8 mouse cellular contexts compared by ENCODE assay signal in the genomic region with DNA sequence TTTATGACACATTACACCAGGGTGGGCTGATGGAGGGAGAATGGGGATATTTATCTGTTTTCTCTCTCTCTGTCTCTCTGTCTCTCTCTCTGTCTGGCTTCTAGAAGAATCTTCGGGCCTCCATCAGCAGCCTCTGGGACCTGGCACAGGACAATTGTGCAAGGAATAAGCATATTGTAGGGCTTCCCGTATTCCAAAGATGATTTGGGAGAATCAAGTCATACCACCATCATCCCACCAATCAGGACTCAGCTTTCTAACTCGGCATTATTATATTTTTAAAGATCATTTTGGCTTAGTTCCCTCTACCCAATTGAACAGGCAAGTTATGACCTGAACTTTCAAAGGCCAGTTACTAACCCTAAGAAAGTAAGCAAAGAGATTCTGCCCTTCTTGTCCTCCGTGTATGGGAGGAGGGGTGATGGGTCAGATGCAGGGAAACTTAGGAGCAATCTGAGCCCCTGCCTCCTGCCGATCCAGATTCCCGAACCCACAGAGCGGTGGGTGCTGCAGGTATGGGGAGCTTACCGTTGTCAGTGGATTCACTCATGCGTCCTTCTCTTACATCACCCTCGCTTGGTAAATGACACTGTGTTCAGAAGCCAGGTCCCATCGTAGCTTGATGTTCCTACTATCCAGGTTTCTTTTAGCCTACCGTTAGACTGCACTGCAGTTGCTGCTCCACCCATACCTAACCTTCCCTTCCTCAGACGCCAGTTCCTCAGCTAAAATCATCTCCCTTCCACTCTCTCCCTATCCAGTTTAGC. TPM values are rescaled to one million over a fixed set of nuclear protein-coding genes. Genes with fewer than 3 reads are reported as not detected.
DNase-seq lines count a peak whose midpoint lies in the region; ATAC-seq and TF ChIP-seq lines count a peak whose summit lies in the region.

No protein-coding gene starts in this region.

- WGBS in heart, embryonic 13.5 days = 52% methylated on average over 13 of the region's 13 CpGs
- 51% methylated on average over 13 of the region's 13 CpGs for WGBS in liver, embryonic 12.5 days (ENCODE audit: insufficient replicate concordance)

- H3K36me3 ChIP-seq in heart, embryonic 13.5 days = no peaks in the 10 kb centered on the region
- peaks cover 15% of the 10 kb centered on the region for H3K36me3 ChIP-seq in E14TG2a.4 (ENCODE audit: insufficient read depth, low read length)
- H3K36me3 ChIP-seq in liver, embryonic 12.5 days = no peaks in the 10 kb centered on the region; the same call in 1 of the 2 replicates

- no peak for TF ChIP-seq POLR2A in embryonic fibroblast, embryonic 13.5 days (IDR thresholded peaks at IDR 0.05; ENCODE audit: low read depth, low read length)

- peaks cover 32% of the 10 kb centered on the region for H3K4me1 ChIP-seq in heart, embryonic 13.5 days
- H3K4me1 ChIP-seq in E14TG2a.4 (replicated peaks; ENCODE audit: low read depth, low read length) = peaks cover 42% of the 10 kb centered on the region
- peaks cover 7% of the 10 kb centered on the region; the same call in 1 of the 2 replicates for H3K4me1 ChIP-seq in embryonic fibroblast, embryonic 13.5 days (ENCODE audit: control insufficient read depth, insufficient read depth, low read length)
- H3K4me1 ChIP-seq in liver, embryonic 12.5 days = peaks cover 37% of the 10 kb centered on the region

- peaks cover 16% of the 10 kb centered on the region for H3K27me3 ChIP-seq in heart, embryonic 13.5 days (replicated peaks)
- H3K27me3 ChIP-seq in E14TG2a.4 (ENCODE audit: insufficient read depth, low read length) = peaks cover 8% of the 10 kb centered on the region; the same call in 1 of the 2 replicates
- H3K27me3 ChIP-seq in liver, embryonic 12.5 days (replicated peaks) = peaks cover 18% of the 10 kb centered on the region; the same call in 1 of the 2 replicates

- no peak for DNase-seq in heart, postnatal 10 days
- no peak for DNase-seq in embryo, embryonic 11 days

- peak overlapping the region; percentile 100 for H3K4me3 ChIP-seq in heart, embryonic 13.5 days
- peak overlapping the region; percentile 99 for H3K4me3 ChIP-seq in E14TG2a.4 (replicated peaks; ENCODE audit: low read length)
- H3K4me3 ChIP-seq in embryonic fibroblast, embryonic 13.5 days (ENCODE audit: insufficient read depth, low read length) = peak overlapping the region; percentile 38
- H3K4me3 ChIP-seq in liver, embryonic 12.5 days = peak overlapping the region; percentile 98

- H3K27ac ChIP-seq in heart, embryonic 13.5 days (replicated peaks) = no peak overlapping the region
- H3K27ac ChIP-seq in embryonic fibroblast, embryonic 13.5 days (ENCODE audit: insufficient read depth, low read length) = no peak overlapping the region
- no peak overlapping the region for H3K27ac ChIP-seq in liver, embryonic 12.5 days

- no peaks in the 10 kb centered on the region for H3K9me3 ChIP-seq in heart, embryonic 13.5 days
- H3K9me3 ChIP-seq in E14TG2a.4 (ENCODE audit: low read length) = no peaks in the 10 kb centered on the region
- no peaks in the 10 kb centered on the region for H3K9me3 ChIP-seq in liver, embryonic 12.5 days (replicated peaks)

- peak overlapping the region; percentile 70 for H3K9ac ChIP-seq in heart, embryonic 13.5 days
- 0 out of 2 replicates have a peak overlapping the region, but pooled peaks have one; percentile 98 for H3K9ac ChIP-seq in liver, embryonic 12.5 days

- ATAC-seq in heart, embryonic 13.5 days (ENCODE audit: extremely low read depth, insufficient number of reproducible peaks, low FRiP score, low TSS enrichment) = no peak
- 0 out of 2 replicates have a peak, but pooled peaks have one; percentile 0 for ATAC-seq in liver, embryonic 12.5 days
- no peak for ATAC-seq in erythroid progenitor cell, adult 5-6 weeks (replicated peaks; ENCODE audit: low FRiP score, poor library complexity, severe bottlenecking)
- ATAC-seq in granulocyte monocyte progenitor cell, adult 5-6 weeks (replicated peaks; ENCODE audit: poor library complexity, severe bottlenecking) = no peak

- intact Hi-C loops in heart, postnatal 10 days (cut with DNase I) = no loop called here

- no peak for TF ChIP-seq CTCF in E14TG2a.4 (conservative IDR thresholded peaks at IDR 0.05; ENCODE audit: low read length)
- TF ChIP-seq CTCF in embryonic fibroblast, embryonic 13.5 days (IDR thresholded peaks at IDR 0.05; ENCODE audit: borderline replicate concordance, insufficient read depth, low read length) = no peak

- peak overlapping the region; percentile 95 for H3K4me2 ChIP-seq in heart, embryonic 13.5 days
- H3K4me2 ChIP-seq in liver, embryonic 12.5 days = peak overlapping the region; percentile 90

RNA-seq across cellular contexts. Expression of gene Dync1h1, which starts 0.8 kb away (rescaled TPM):
- polyA plus RNA-seq in heart, embryonic 13.5 days (2015; fragmentation: Nextera tagmentation; extraction: Ambion mirVana) = 41.7 and 42.0 TPM in 2 replicates
- total RNA-seq in heart, postnatal 10 days (2021) = 100 to 1,000 TPM; 162 to 183 TPM
- polyA plus RNA-seq in embryonic fibroblast, embryonic 13.5 days (2011; ENCODE audit: insufficient read length, low read depth, missing spikeins) = 175 and 188 TPM in 2 replicates
- 20.5 and 23.0 TPM in 2 replicates for polyA plus RNA-seq in liver, embryonic 12.5 days (2016; fragmentation: Nextera tagmentation; extraction: Ambion mirVana)
- total RNA-seq in erythroid progenitor cell, adult 5-6 weeks (2015; ENCODE audit: low replicate concordance) = 66.2 and 96.2 TPM in 2 replicates
- total RNA-seq in erythroid progenitor cell, adult 5-6 weeks (2017; ENCODE audit: low replicate concordance) = 107 and 116 TPM in 2 replicates
- total RNA-seq in granulocyte monocyte progenitor cell, adult 5-6 weeks (2014; fragmentation: Nextera tagmentation) = 67.0 and 91.1 TPM in 2 replicates
- 78.1 and 161 TPM in 2 replicates for total RNA-seq in granulocyte monocyte progenitor cell, adult 5-6 weeks (2017)

Comparison
In these comparisons a context has a peak if more than half of its experiments do, and no peak if none do; other contexts are left out.
1. H3K4me3 ChIP-seq: peak in every context shown above with its lines; median percentile 100 in heart, embryonic 13.5 days; 99 in E14TG2a.4; 98 in liver, embryonic 12.5 days; 38 in embryonic fibroblast, embryonic 13.5 days.